Mouse (Mus musculus) gastrocnemius, adult 18-20 months (tissue): ENCODE data around the gene B3gat3. TPM values are rescaled to one million over a fixed set of nuclear protein-coding genes. Genes with fewer than 3 reads are reported as not detected.
"Not testable (repeated sequence)": the region's sequence is repeated elsewhere in the genome, so short reads cannot be mapped to it uniquely, and the experiment has no call there.

Experiments used
- DNase-seq: peaks from one replicate; pipeline ENCODE4 v3.0.0; 2021; ENCODE audit warnings: low spot score
- total RNA-seq, 2 experiments: library from RNA; stranded (reverse); gene quantifications; 2 replicates each; pipeline ENCODE4 v1.2.3; 2021

The B3gat3 gene
- total RNA-seq, 2 experiments from 2014 or later, result 32.1 to 37.9 TPM

- no peak for DNase-seq
Observed at GRCm38 (mm10) chr19:8942276-8942964, 22.2 kb downstream of the B3gat3 start.

DNA sequence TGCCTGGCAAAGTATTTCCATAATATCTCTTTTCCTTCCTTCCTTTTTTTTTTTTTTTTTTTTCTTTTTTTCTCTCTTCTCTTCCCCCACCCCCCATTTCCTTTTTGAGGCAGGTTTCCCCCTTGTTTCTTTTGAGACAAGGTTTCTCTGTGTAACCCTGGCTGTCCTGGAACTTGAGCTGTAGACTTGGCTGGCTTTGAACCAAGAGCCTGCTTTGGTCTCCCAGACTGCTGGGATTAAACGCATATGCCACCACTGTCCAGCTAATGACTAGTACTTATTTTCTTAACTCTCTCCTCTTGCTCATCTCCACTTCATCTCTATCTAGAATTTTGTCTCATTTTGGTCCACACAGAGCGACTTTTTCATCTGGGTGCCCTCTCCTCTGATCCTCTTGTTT is 22.9 kb downstream of the B3gat3 start:
- no peak for DNase-seq

DNA sequence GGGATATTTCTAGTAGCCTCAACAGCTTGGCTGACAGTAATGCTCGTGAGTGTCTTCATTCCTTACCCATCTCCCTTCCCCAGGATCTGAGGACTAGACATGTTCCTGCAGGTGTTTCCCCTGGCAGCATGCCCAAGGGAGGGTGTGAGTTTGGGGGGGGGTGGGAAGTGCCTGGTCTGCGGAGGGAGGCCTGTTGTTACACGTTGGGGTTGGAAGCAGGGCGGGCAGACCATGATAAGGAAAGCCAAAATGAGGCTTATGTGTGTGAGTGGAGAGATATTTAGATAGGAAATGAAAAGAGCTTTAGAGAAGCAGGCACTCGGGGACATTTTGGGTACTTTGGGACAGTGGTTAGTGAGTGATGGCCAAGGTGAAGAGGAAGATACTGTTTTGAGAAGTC is 23.9 kb downstream of the B3gat3 start:
- no peak for DNase-seq

- peak; percentile 68 for DNase-seq
Observed at GRCm38 (mm10) chr19:8944750-8945149, 24.6 kb downstream of the B3gat3 start.

- DNase-seq, result no peak
Observed at GRCm38 (mm10) chr19:8945251-8945650, 25.1 kb downstream of the B3gat3 start.

- no peak for DNase-seq
Observed at GRCm38 (mm10) chr19:8946929-8947328, 26.8 kb downstream of the B3gat3 start.

- DNase-seq, result no peak
Observed at GRCm38 (mm10) chr19:8950190-8950589, 30.0 kb downstream of the B3gat3 start.

- no peak for DNase-seq
Observed at GRCm38 (mm10) chr19:8952241-8952640, 32.1 kb downstream of the B3gat3 start.

GRCm38 (mm10) chr19:8953135-8954039 is 33.2 kb downstream of the B3gat3 start, which contains the start of gene Tut1:
Gene Tut1, plus strand, starts transcription at chr19:8953847.
- peak; percentile 96 for DNase-seq

DNA sequence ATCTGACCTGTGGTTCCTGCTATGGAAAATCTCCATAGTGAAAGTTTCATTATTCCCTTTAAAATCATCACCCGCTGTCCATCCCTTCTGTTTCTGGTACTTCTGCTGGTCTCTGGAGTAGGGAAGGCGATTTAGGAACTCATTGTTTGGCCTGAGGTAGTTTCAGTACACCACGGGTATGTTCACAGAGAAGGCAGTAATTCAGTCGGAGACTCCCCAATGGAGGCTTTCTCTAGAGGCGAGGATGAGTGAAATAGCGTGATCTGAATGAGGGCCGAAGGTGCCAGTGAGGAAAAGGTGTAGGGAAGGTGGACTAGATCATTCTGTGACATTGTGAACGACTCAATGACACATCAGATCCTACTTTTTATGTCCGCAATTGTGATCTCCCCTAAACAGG is 34.0 kb downstream of the B3gat3 start:
- no peak for DNase-seq

GRCm38 (mm10) chr19:8962256-8962655 is 42.1 kb downstream of the B3gat3 start:
- DNase-seq, result no peak

DNA sequence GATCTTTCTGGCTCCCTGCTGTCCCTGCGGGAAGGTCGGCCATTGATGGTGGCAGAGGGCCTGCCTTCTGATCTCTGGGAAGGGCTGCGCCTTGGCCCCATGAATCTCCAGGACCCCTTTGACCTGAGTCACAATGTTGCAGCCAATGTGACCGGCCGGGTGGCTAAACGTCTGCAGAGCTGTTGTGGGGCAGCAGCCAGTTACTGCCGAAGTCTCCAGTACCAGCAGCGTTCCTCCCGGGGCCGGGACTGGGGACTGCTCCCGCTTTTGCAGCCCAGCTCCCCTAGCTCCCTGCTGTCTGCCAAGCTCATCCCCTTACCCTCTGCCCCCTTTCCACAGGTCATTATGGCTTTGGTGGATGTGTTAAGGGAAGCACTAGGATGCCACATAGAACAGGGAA is 44.9 kb downstream of the B3gat3 start:
- no peak for DNase-seq

GRCm38 (mm10) chr19:8965771-8966170 is 45.6 kb downstream of the B3gat3 start:
- no peak for DNase-seq

- DNase-seq, result no peak
Observed at GRCm38 (mm10) chr19:8966198-8966589, 46.0 kb downstream of the B3gat3 start.

- DNase-seq, result peak; percentile 98
Observed at GRCm38 (mm10) chr19:8966590-8967372, 46.6 kb downstream of the B3gat3 start, which contains the start of gene Eef1g. Gene Eef1g, plus strand, starts transcription at chr19:8967041.

- DNase-seq, result no peak
Observed at GRCm38 (mm10) chr19:8967373-8967743, 47.2 kb downstream of the B3gat3 start.

DNA sequence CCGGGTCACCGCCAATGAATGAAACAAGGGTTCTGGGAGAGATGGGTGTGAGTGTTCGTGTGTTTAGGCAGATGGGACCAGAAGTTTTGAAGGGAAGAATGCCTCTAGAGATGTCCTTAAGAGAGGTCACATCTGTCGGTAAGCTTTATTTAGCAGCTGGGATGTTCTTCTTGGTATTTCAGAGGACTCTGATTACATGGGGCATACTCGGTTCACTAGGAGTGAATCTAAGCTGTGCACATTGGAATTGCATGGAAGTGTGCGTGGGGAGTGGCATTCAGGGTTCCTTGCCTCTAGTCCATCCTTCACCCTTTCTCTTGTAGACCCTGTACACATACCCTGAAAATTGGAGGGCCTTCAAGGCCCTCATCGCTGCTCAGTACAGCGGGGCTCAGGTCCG is 47.7 kb downstream of the B3gat3 start:
- DNase-seq, result no peak

- DNase-seq, result not testable (repeated sequence)
Observed at GRCm38 (mm10) chr19:8972491-8972890, 52.3 kb downstream of the B3gat3 start.

DNA sequence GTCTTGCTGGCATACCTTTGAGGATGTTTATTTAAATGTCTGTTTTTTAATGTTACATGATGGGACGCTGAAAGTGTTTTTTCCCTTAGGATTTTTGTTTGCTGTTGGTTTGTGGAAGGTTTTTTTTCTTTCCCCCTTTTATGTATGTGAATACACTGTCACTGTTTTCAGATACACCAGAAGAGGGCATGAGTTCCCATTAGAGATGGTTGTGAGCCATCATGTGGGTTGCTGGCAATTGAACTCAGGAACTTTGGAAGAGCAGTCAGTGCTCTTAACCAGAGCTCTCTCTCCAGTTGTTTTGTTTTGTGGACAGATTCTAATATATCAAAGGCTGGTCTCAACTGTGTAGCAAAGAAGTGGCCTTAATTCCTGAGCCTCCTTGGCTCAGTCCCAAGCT is 54.5 kb downstream of the B3gat3 start:
- no peak for DNase-seq

DNA sequence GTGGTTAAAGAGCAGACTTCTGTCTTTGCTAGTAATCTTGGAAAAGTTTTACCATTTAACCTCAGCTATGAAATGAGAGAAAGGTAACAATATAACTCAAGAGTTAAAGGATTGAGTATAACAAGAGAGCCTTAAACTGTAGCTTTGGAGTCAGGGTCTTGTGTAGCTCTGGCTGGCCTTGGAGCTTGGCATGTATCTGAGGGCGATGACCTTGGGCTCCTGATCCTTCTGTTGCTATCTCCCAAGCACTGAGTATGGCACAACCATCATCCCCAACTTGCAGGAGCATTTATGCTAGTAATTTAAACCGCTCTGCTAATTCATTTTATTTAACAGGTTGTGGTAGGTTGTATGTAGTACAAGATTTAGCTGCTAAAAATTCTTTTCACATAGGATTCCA is 55.3 kb downstream of the B3gat3 start:
- DNase-seq, result no peak

- peak; percentile 75 for DNase-seq
Observed at GRCm38 (mm10) chr19:8976535-8976934, 56.4 kb downstream of the B3gat3 start.
